Mouse (Mus musculus) neural tube, embryonic 14.5 days (tissue): ENCODE results near the gene Yars. TPM values are rescaled to one million over a fixed set of nuclear protein-coding genes. Genes with fewer than 3 reads are reported as not detected.

Experiments used
- ATAC-seq: fragments of 200-750 bp; cut with Nextera tagmentation; 2 replicates; pipeline ENCODE4 v1.8.0; 2017; ENCODE audit warnings: low read depth, mild to moderate bottlenecking, moderate TSS enrichment, moderate library complexity
- H3K27ac ChIP-seq: fragments of 300-500 bp; sonication (generic); 2 replicates; pipeline ENCODE4 v1.5.1; 2014; ENCODE audit warnings: low read depth, mild to moderate bottlenecking, control low read depth, low read length, moderate library complexity, mixed read lengths
- H3K27me3 ChIP-seq: fragments of 300-500 bp; sonication (generic); 2 replicates; pipeline ENCODE4 v1.6.1; 2014; ENCODE audit warnings: low read length; ENCODE audit not compliant: control insufficient read depth, insufficient read depth
- H3K36me3 ChIP-seq: fragments of 300-500 bp; sonication (generic); 2 replicates; pipeline ENCODE4 v1.6.1; 2014; ENCODE audit warnings: low read length, mixed read lengths; ENCODE audit not compliant: control insufficient read depth, insufficient read depth
- H3K4me1 ChIP-seq: fragments of 300-500 bp; sonication (generic); 2 replicates; pipeline ENCODE4 v1.6.1; 2014; ENCODE audit warnings: low read length; ENCODE audit not compliant: control insufficient read depth, insufficient read depth
- H3K4me2 ChIP-seq: fragments of 300-500 bp; sonication (generic); 2 replicates; pipeline ENCODE4 v1.6.1; 2014; ENCODE audit warnings: mild to moderate bottlenecking, low read depth, low read length, control low read depth
- H3K4me3 ChIP-seq: fragments of 300-500 bp; sonication (generic); 2 replicates; pipeline ENCODE4 v1.5.1; 2014; ENCODE audit warnings: low read depth, low read length, control low read depth, mixed read lengths
- H3K9ac ChIP-seq: fragments of 300-500 bp; sonication (generic); replicated peaks from 2 replicates; pipeline ENCODE4 v1.6.1; 2014; ENCODE audit warnings: low read depth, mild to moderate bottlenecking, control low read depth, low read length, mixed read lengths
- H3K9me3 ChIP-seq: fragments of 300-500 bp; sonication (generic); 2 replicates; pipeline ENCODE4 v1.6.1; 2016; ENCODE audit warnings: low read length; ENCODE audit not compliant: control insufficient read depth
- WGBS: fragments of 180-500 bp; shearing (Covaris S2); extraction: QIAGEN DNeasy Blood & Tissue Kit; methylation state at CpG from one replicate; pipeline ENCODE4 v1.1.7; 2014; 5-methylcytosine and 5-hydroxymethylcytosine counted together
- polyA plus RNA-seq: library from polyadenylated mRNA; unstranded; fragments of >200 nt; fragmentation: Nextera tagmentation; extraction: Ambion mirVana; gene quantifications from 2 replicates; pipeline ENCODE4 v1.2.1, GENCODE M21; 2014

Gene Yars
- polyA plus RNA-seq, 1 experiment from 2014 or later = 134 TPM

DNA sequence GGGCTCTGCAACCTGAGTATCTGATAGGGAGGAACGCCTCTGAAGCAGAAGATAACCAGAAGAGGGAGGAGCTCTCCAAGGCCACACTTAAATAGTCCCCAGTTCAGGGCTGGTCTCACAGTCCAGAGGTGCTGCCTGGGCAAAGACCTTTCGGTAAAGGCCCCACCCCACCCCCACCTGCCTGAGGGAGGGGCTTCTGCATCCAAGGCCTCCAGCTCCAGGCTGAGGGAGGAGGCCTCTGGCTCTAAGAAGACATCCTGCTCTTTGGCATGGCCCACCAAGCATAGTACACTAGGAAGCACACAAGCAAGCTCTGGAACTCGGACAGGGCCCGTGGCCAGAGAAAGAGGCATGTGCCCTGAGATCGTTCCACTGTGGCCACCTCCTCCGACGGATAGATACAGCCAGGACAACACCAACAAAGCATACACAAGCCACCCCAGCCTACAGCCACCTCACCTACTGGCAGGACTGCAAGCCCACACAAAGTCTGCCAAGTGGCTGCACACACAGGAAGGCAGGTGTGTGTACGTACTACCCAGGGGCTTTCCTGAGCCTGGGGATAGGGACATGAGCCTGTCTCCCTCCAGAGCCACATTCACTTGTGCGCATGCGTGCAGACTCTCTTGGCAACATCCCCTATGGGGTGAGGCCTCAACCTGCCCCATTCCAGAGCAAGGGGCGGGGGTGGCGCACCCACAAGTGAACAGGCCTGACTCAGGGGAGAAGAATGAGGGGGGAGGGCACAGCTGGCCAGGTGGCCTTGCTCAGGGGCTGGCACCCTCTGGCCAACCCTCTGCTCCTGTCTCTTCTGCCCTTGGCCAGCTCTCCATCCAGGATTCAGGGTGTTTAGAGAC is 42.3 kb downstream of the Yars start:
- no peak for ATAC-seq
- Histone ChIP-seq H3K27ac (no peak overlapping the region), H3K36me3 (no peaks in the 10 kb centered on the region), H3K4me3 (no peak overlapping the region), H3K9me3 (no peaks in the 10 kb centered on the region), H3K4me1 (peaks cover 11% of the 10 kb centered on the region; the same call in 1 of the 2 replicates), H3K4me2 (no peak overlapping the region), H3K27me3 (no peaks in the 10 kb centered on the region), H3K9ac (no peak overlapping the region)
- 75% methylated on average over 12 of the region's 12 CpGs for WGBS

DNA sequence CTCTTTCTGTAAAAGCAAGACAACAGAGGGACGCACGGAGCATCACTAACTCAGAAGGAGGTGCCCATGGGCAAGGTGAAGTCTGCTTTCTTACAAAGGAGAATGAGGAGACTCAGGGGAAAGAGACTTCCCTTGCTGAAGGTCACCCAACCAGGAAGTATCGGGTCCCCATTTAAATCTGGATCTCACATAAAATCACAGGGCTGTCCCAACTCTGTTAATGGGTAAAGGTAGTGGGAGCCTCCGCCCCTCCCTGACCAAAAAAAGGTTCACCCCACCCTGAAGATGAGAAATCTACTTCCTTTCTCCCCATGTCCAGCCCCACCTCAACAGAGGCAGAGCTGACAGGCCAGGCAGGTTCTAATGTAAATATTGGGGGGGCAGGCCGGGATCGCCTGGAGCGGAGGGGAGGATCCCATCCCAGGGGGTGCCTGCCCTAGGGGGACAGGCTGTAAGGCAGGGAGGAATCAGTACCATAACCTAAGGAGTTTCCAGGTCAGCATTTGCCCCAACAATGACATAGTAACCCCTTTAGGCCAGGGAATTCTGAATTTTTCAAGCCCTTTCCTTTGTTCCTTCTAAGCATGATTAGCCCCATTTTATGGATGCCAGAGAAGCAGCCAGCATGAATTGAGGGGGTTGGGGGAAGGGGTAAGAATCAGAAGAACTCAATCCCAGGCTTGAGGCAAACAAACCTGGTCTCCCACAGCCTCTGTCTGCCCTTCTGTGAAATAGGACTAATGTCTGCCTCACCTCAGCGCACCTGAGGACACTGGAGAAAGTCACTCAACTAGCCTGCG is 43.2 kb downstream of the Yars start:
- Histone ChIP-seq H3K4me2 (no peak overlapping the region), H3K27ac (no peak overlapping the region), H3K27me3 (no peaks in the 10 kb centered on the region), H3K9ac (no peak overlapping the region), H3K4me3 (no peak overlapping the region), H3K36me3 (no peaks in the 10 kb centered on the region), H3K9me3 (no peaks in the 10 kb centered on the region), H3K4me1 (peaks cover 6% of the 10 kb centered on the region; the same call in 1 of the 2 replicates)
- WGBS = 78% methylated on average over 9 of the region's 9 CpGs
- ATAC-seq = no peak

DNA sequence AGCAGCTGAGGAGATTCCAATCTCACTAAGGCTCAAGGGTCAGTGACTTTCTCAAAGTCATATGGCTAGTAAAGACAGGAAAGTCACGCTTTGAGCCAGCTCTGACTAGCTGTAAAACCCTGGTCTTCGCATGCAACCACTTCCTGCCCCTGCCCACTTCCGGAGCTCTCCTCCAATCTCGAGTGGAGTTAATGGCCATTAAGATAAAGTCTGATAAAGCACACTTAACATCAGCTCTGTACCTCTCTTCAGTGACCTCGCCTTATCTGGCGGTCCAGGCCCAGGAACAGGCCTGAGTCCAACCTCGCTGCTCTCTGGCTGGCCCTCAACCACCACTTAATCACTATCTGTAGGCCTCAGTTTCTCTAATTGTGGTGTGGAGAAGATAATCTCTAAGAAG is 44.9 kb downstream of the Yars start:
- 77% methylated on average over 7 of the region's 7 CpGs for WGBS
- Histone ChIP-seq H3K27ac (no peak overlapping the region), H3K4me2 (no peak overlapping the region), H3K9ac (no peak overlapping the region), H3K36me3 (no peaks in the 10 kb centered on the region), H3K4me1 (peaks cover 8% of the 10 kb centered on the region), H3K27me3 (no peaks in the 10 kb centered on the region), H3K9me3 (no peaks in the 10 kb centered on the region), H3K4me3 (no peak overlapping the region)
- no peak for ATAC-seq

DNA sequence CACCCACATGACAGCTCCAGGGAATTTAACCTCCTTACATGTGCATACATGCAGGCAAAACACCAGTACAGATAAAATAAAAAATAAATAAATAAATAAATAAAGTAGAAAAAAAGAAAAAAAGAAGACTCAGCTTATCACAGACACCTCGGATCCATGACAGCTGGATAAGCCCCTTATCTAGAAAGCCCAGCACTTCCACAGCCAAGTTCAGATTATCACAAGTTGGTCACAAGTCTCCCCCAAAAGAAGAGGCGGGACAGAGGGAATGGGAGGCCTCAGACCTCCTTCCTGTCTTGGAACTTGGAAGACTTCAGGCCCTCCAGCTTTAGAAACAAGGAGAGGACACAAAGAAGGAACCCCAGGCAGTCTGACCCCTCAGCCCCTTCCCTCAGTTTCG is 45.6 kb downstream of the Yars start:
- Histone ChIP-seq H3K9me3 (no peaks in the 10 kb centered on the region), H3K27ac (no peak overlapping the region), H3K36me3 (no peaks in the 10 kb centered on the region), H3K27me3 (no peaks in the 10 kb centered on the region), H3K4me1 (peaks cover 8% of the 10 kb centered on the region), H3K4me2 (no peak overlapping the region), H3K4me3 (no peak overlapping the region), H3K9ac (no peak overlapping the region)
- 86% methylated on average over 3 of the region's 3 CpGs for WGBS
- no peak for ATAC-seq

DNA sequence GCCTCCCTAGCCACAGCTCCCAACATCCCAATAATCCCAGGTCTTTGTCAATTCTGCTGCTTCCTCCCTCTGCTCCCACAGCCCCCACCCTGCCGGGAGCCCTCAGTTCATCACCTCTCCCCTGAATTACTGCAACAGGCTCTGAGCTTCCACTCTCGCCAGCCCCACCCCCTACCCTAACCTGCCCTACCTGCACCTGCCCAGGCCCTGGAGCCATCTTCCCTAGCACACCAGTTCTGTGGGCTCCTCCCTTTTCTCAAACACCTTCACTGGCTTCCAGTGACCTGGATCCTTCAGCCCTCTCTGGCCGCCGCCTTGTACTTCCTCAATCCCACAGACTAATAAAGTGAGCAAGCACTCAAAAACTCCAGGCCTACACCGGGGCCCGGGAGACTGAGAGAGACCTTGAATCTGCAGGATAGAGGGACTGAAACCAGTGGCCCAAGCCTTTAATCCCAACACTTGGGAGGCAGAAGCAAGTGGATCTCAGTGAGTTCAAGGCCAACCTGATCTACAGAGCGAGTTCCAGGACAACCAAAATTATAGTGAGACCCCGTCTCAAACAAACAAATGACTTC is 46.8 kb downstream of the Yars start:
- Histone ChIP-seq H3K27me3 (no peaks in the 10 kb centered on the region), H3K36me3 (no peaks in the 10 kb centered on the region), H3K27ac (no peak overlapping the region), H3K9ac (no peak overlapping the region), H3K4me1 (peaks cover 8% of the 10 kb centered on the region), H3K4me3 (no peak overlapping the region), H3K9me3 (no peaks in the 10 kb centered on the region), H3K4me2 (no peak overlapping the region)
- no peak for ATAC-seq
- WGBS = 83% methylated on average over 8 of the region's 8 CpGs

DNA sequence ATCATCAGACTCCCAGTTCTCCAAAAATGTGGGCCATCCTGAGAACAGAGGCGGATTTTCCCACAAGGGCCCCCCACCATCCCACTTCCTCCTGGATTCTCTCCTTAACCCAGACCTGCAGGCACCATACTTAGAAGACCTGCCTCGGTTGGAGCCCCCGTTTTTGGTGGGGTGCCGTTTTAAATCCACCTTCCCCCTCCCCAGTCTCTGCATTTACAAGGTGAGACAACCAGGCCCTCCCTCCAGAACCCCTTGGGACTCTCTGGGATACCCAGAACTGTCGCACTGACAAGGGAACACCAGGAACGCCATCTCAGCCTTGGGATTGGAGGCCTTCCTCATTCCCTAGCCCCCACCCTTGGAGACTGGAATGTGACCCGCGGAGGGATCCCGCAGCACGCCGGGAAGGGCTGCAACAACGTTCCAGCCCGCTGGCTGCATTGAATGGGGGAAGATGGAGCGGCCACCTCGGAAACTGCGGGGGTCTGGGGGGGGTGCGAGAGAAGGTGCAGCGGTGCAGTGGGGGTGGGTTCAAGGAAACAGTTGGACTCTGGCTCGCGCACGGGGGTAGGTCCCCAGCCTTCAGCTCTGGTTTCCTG is 48.4 kb downstream of the Yars start:
- H3K36me3 ChIP-seq = no peaks in the 10 kb centered on the region
- ATAC-seq = peak; percentile 12; the same call in 1 of the 2 replicates
- H3K27ac ChIP-seq = 0 out of 2 replicates have a peak overlapping the region, but pooled peaks have one; percentile 16
- no peaks in the 10 kb centered on the region for H3K27me3 ChIP-seq
- peaks cover 10% of the 10 kb centered on the region for H3K4me1 ChIP-seq
- peak overlapping the region; percentile 83 for H3K4me2 ChIP-seq
- 7% methylated on average over 21 of the region's 21 CpGs for WGBS
- H3K4me3 ChIP-seq = peak overlapping the region; percentile 74
- no peaks in the 10 kb centered on the region for H3K9me3 ChIP-seq
- peak overlapping the region; percentile 76 for H3K9ac ChIP-seq

DNA sequence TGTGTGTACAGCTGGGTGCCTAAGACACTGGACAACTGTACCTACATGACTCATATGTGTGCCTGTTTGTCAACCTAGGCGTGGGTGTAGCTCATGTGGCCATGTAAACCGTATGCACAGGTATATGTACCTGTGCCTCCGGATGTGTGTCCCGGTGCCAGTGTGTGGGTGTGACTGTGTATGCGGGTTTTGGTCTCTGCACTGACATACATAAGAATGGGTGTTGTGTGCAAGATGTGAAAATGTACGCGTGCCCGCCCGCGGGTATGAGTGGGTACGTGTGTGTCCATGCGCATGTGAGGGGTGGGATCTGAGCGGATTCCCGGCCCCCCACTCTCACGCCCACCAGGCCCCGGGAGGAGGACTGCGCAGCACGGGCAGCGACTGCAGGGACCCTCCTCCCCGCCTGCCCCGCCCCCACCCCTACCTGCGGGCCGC is 49.0 kb downstream of the Yars start:
- peak overlapping the region; percentile 74 for H3K4me3 ChIP-seq
- no peaks in the 10 kb centered on the region for H3K36me3 ChIP-seq
- peak; percentile 75 for ATAC-seq
- H3K9ac ChIP-seq = peak overlapping the region; percentile 76
- H3K27ac ChIP-seq = peak overlapping the region; percentile 60
- WGBS = 0% methylated on average over 21 of the region's 23 CpGs
- H3K4me2 ChIP-seq = peak overlapping the region; percentile 83
- peaks cover 10% of the 10 kb centered on the region for H3K4me1 ChIP-seq
- H3K27me3 ChIP-seq = no peaks in the 10 kb centered on the region
- no peaks in the 10 kb centered on the region for H3K9me3 ChIP-seq

DNA sequence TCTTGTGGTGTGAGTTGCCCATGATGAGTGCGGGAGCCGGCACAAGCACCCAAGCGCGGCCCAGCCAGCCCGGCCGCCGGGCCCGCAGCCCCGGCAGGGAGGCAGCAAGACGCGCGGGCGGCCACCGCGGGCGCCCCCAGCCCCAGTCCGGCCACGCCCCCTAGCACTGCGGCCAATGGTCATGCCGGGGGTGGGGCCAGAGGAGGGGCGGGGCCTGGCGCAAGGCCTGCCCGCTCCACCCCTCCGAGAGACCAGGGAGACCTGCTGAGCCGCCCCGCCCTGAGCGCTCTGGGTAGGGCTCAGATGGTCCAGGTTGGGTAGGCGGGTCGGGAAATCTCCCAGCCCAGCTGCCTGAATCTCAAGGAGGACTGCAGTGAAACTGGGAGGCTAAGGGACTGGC is 49.5 kb downstream of the Yars start:
- Histone ChIP-seq H3K4me1 (peaks cover 10% of the 10 kb centered on the region), H3K27me3 (no peaks in the 10 kb centered on the region), H3K4me3 (peak overlapping the region; percentile 74), H3K9ac (peak overlapping the region; percentile 76), H3K4me2 (peak overlapping the region; percentile 83), H3K9me3 (no peaks in the 10 kb centered on the region), H3K36me3 (no peaks in the 10 kb centered on the region), H3K27ac (peak overlapping the region; percentile 60)
- 2% methylated on average over 27 of the region's 29 CpGs for WGBS
- ATAC-seq = peak; percentile 88
